Mouse (Mus musculus) ES-E14 (cell line): Measurements from ENCODE around the gene Pnrc1. TPM values are rescaled to one million over a fixed set of nuclear protein-coding genes. Genes with fewer than 3 reads are reported as not detected.
A peak's percentile ranks its signal among the peaks of the same experiment; 100 is the strongest.

ENCODE experiments used
- DNase-seq: peaks from one replicate; pipeline ENCODE4 v3.0.0-alpha.2; 2013; ENCODE audit warnings: low read depth, low spot score
- H3K27ac ChIP-seq: 2 replicates; pipeline ENCODE4 v1.5.1; 2012; ENCODE audit warnings: low read depth, mild to moderate bottlenecking, low read length, moderate library complexity, mixed read lengths; ENCODE audit not compliant: poor library complexity, insufficient read depth, severe bottlenecking
- H3K36me3 ChIP-seq: 2 replicates; pipeline ENCODE4 v1.6.1; 2012; ENCODE audit warnings: mild to moderate bottlenecking, low read length, moderate library complexity, mixed read lengths; ENCODE audit not compliant: control insufficient read depth, poor library complexity, insufficient read depth, severe bottlenecking
- H3K4me1 ChIP-seq, 2 experiments: fragments of 150-350 bp in 1 of 2; sonication (generic) in 1 of 2; 2 replicates each; pipeline ENCODE4 v1.6.1; 2012; ENCODE audit warnings: low read length in 2 of 2, mild to moderate bottlenecking in 1 of 2, mixed read lengths in 1 of 2; ENCODE audit not compliant: control insufficient read depth in 2 of 2, insufficient read depth in 2 of 2, poor library complexity in 1 of 2
- H3K4me3 ChIP-seq, 2 experiments: fragments of 150-350 bp in 1 of 2; sonication (generic) in 1 of 2; 2 replicates each; pipeline ENCODE4 v1.5.1; 2012; ENCODE audit warnings: low read length in 2 of 2, low read depth in 1 of 2, mild to moderate bottlenecking in 1 of 2, mixed read lengths in 1 of 2; ENCODE audit not compliant: insufficient read depth in 1 of 2, poor library complexity in 1 of 2, severe bottlenecking in 1 of 2
- H3K9ac ChIP-seq: 2 replicates; pipeline ENCODE4 v1.6.1; 2012; ENCODE audit warnings: low read depth, mild to moderate bottlenecking, low read length, mixed read lengths; ENCODE audit not compliant: poor library complexity, insufficient read depth, severe bottlenecking
- H3K9me3 ChIP-seq: fragments of 150-350 bp; sonication (generic); 2 replicates; pipeline ENCODE4 v1.6.1; 2012; ENCODE audit warnings: low read depth, mild to moderate bottlenecking, low read length; ENCODE audit not compliant: control insufficient read depth, insufficient read depth
- CHD2 ChIP-seq: IDR thresholded peaks from 2 replicates; pipeline ENCODE4 v1.6.1; 2014; ENCODE audit warnings: mild to moderate bottlenecking, low read depth, low read length, inconsistent platforms
- HCFC1 ChIP-seq: IDR thresholded peaks from 2 replicates; pipeline ENCODE4 v1.6.1; 2012; ENCODE audit warnings: low read length, inconsistent platforms, borderline replicate concordance; ENCODE audit not compliant: insufficient read depth
- MAFK ChIP-seq: IDR thresholded peaks from 2 replicates; pipeline ENCODE4 v1.6.1; 2014; ENCODE audit warnings: mild to moderate bottlenecking, low read depth, low read length, inconsistent platforms; ENCODE audit not compliant: insufficient read depth
- ZC3H11A ChIP-seq: IDR thresholded peaks from 2 replicates; pipeline ENCODE4 v1.6.1; 2012; ENCODE audit warnings: low read depth, mild to moderate bottlenecking, inconsistent platforms, low read length, borderline replicate concordance
- ZNF384 ChIP-seq: IDR thresholded peaks from 2 replicates; pipeline ENCODE4 v1.6.1; 2012; ENCODE audit warnings: low read depth, low read length, inconsistent platforms
- in situ Hi-C, 2 experiments: fragments of 600-800 bp; cut with MboI; formaldehyde crosslinking; loops; one replicate each; pipeline ENCODE4 v1.15.1; 2025; ENCODE audit warnings: low sequenced_read_pairs in 2 of 2, inconsistent platforms in 1 of 2; ENCODE audit not compliant: unreplicated experiment in 2 of 2
- total RNA-seq: library from RNA; depleted of rRNA; stranded (reverse); fragments of 300-350 nt; gene quantifications from 2 replicates; pipeline ENCODE4 v1.2.3, GENCODE M21; 2012

Gene Pnrc1
- total RNA-seq, 1 experiment = 25.8 TPM

- TF ChIP-seq CHD2 (no peak), MAFK (peak; percentile 77)
- Histone ChIP-seq H3K4me3 (no peak overlapping the region), H3K27ac (no peak overlapping the region), H3K9me3 (no peaks in the 10 kb centered on the region), H3K36me3 (no peaks in the 10 kb centered on the region), H3K9ac (no peak overlapping the region), H3K4me1 (peaks cover 0 to 7% of the 10 kb centered on the region in 2 experiments; a peak in 2 of 4 replicates)
- DNase-seq = no peak
- in situ Hi-C loops = no loop called here
These were observed 27.1 kb downstream of the Pnrc1 start for GRCm38 (mm10) chr4:33262897-33263296.

- no peak overlapping the region for H3K27ac ChIP-seq
- TF ChIP-seq ZNF384 (no peak), ZC3H11A (no peak), HCFC1 (no peak), MAFK (no peak)
- in situ Hi-C loops = no loop called here
These were observed 28.6 kb downstream of the Pnrc1 start for GRCm38 (mm10) chr4:33261311-33261753.

GRCm38 (mm10) chr4:33260311-33260710 is 29.7 kb downstream of the Pnrc1 start:
- Histone ChIP-seq H3K27ac (no peak overlapping the region), H3K4me1 (peaks cover 0 to 8% of the 10 kb centered on the region in 2 experiments; a peak in 3 of 4 replicates), H3K9ac (no peak overlapping the region), H3K36me3 (no peaks in the 10 kb centered on the region), H3K4me3 (no peak overlapping the region), H3K9me3 (no peaks in the 10 kb centered on the region)
- in situ Hi-C loops = no loop called here
- DNase-seq = no peak
- TF ChIP-seq HCFC1 (no peak), CHD2 (no peak)

More at GRCm38 (mm10) chr4:33261311-33261753, 28.6 kb downstream of the Pnrc1 start:
- no peak for DNase-seq
- Histone ChIP-seq H3K4me1 (peaks cover 0 to 8% of the 10 kb centered on the region in 2 experiments; a peak in 3 of 4 replicates), H3K4me3 (no peak overlapping the region), H3K36me3 (no peaks in the 10 kb centered on the region), H3K9ac (no peak overlapping the region), H3K9me3 (no peaks in the 10 kb centered on the region)

- in situ Hi-C loops = no loop called here
- H3K4me1 ChIP-seq = peaks cover 0 to 8% of the 10 kb centered on the region in 2 experiments; a peak in 2 of 4 replicates
- H3K4me3 ChIP-seq = no peak overlapping the region
- no peak for DNase-seq
- TF ChIP-seq ZC3H11A (no peak), HCFC1 (no peak), CHD2 (no peak), ZNF384 (no peak), MAFK (no peak)
- no peaks in the 10 kb centered on the region for H3K9me3 ChIP-seq
- no peaks in the 10 kb centered on the region for H3K36me3 ChIP-seq
- no peak overlapping the region for H3K9ac ChIP-seq
- H3K27ac ChIP-seq = no peak overlapping the region
These were observed 32.5 kb downstream of the Pnrc1 start for GRCm38 (mm10) chr4:33257263-33257964.

- no peak overlapping the region for H3K4me3 ChIP-seq
- H3K36me3 ChIP-seq = no peaks in the 10 kb centered on the region
- in situ Hi-C loops = no loop called here
- peaks cover 0 to 9% of the 10 kb centered on the region in 2 experiments; a peak in 3 of 4 replicates for H3K4me1 ChIP-seq
- H3K9me3 ChIP-seq = no peaks in the 10 kb centered on the region
- no peak overlapping the region for H3K9ac ChIP-seq
- no peak overlapping the region for H3K27ac ChIP-seq
- no peak for TF ChIP-seq MAFK
- no peak for TF ChIP-seq ZC3H11A
- no peak for TF ChIP-seq ZNF384
- TF ChIP-seq CHD2 = no peak
- TF ChIP-seq HCFC1 = no peak
- no peak for DNase-seq
These were observed 35.3 kb downstream of the Pnrc1 start for GRCm38 (mm10) chr4:33254706-33255105.
